Mouse (Mus musculus): ENCODE data around the gene Ush2a.

Ush2a gene

GRCm38 (mm10) chr1:188667460-188667859 lies 405.6 kb downstream of the Ush2a start:
- no peak for DNase-seq (ENCODE audit: low spot score in 2 of 2)

- no peak for DNase-seq (ENCODE audit: low spot score in 2 of 2)
These were observed 406.7 kb downstream of the Ush2a start for GRCm38 (mm10) chr1:188668513-188668912.

DNA sequence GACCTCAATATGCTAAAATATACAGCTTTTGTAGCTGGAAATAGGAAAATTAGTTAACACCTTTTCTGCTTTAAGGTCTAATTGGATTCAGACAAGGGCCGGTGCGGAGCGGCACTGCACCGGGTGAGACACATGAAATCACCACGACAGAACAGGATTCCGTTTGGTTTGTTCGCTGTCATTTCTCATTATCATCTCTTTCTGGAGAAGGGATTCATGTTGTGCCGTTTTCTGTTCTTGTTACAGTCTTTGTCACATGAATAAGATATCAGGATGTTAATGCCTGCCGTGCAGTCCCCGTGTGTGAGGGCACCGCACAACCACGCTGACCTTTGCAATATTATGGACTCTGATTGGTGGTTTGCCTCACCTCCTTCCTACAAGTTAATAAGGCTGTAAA lies 411.0 kb downstream of the Ush2a start:
- DNase-seq (ENCODE audit: low spot score in 2 of 2), result no peak

GRCm38 (mm10) chr1:188674640-188675510 lies 413.1 kb downstream of the Ush2a start:
- no peak for DNase-seq (ENCODE audit: low spot score in 2 of 2)

- no peak for DNase-seq (ENCODE audit: low spot score in 2 of 2)
These were observed 413.7 kb downstream of the Ush2a start for GRCm38 (mm10) chr1:188675511-188675863.

GRCm38 (mm10) chr1:188678189-188678588 lies 416.4 kb downstream of the Ush2a start:
- DNase-seq (ENCODE audit: low spot score in 2 of 2), result no peak

DNA sequence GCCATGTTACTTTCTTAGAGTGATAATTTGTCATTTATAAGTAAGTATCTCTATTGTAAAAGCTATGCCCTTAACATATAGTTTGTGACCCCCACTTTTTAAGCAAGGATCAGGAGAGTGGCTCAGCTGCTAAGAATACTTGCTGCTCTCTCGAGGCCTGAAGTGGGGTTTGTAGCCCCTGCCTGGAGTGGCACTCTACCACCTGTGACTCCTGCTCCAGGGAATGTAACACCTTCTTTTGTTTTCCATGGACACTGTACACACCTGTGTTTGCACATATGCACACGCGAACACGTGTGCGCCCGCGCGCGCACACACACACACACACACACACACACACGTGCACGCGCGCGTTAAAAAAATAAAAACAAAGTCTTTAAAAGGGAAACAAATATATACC lies 424.5 kb downstream of the Ush2a start:
- DNase-seq (ENCODE audit: low spot score in 2 of 2), result no peak

GRCm38 (mm10) chr1:188696295-188696694 lies 434.5 kb downstream of the Ush2a start:
- DNase-seq (ENCODE audit: low spot score in 2 of 2), result no peak

DNA sequence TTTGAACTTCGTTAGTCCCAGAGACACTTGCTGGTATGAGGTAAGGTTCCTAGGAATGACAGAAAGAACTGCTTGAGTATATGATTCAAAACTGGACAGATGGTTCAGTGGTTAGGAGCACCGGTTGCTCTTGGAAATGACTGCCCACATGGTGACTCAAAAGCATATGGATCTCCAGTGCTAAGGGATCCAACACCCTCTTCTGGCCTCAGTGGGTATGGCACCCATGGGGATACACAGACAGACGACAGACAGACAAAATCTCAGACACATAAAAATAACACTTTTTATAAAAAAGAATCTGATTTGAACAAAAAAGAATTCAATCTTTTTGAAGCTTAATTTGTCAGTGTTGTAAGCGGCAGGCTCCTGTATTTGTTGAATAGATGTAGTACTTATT lies 446.4 kb downstream of the Ush2a start:
- DNase-seq (ENCODE audit: low spot score in 2 of 2), result no peak

DNA sequence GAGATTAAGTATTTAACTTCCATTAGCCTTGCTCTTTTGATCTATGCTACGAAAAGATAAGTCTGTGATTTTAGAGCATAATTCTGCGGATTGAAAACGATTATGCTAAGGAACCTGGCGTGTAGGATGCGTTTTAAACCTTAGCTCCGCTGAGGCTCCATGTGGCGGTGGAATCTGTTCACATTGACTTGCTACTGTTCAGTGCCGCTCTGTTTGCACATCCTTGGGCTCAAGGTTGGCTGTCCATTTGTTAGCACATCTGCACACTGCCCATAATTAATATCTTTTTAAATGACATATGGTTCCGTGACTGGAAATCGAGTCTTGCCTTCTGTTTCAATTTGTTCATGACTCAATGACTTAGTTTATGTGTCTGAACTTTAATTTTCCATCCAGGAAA lies 446.9 kb downstream of the Ush2a start:
- DNase-seq (ENCODE audit: low spot score in 2 of 2), result no peak

GRCm38 (mm10) chr1:188714131-188714530 lies 452.3 kb downstream of the Ush2a start:
- DNase-seq (ENCODE audit: low spot score in 2 of 2), result peak in 1 of 2 experiments; percentile 1

DNA sequence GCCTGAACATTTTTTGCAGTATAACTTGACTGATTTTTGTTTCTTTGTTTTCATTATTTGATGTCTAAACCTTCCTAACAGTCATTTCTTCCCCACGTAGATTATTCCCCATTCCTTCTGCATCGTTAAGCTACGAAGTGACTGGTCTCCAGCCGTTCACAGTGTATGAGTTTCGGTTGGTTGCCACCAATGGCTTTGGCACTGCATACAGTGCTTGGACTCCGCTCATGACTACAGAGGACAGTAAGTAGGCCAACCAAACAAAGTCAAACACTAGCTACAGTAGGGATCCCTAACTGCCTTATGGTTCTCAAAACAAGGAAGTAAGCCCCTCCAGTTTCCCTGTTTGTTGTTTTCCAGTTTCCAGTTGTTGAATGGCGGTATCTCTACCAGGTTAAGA lies 453.1 kb downstream of the Ush2a start:
- DNase-seq (ENCODE audit: low spot score in 2 of 2), result no peak

- DNase-seq (ENCODE audit: low spot score in 2 of 2), result no peak
These were observed 455.1 kb downstream of the Ush2a start for GRCm38 (mm10) chr1:188716886-188717285.

DNA sequence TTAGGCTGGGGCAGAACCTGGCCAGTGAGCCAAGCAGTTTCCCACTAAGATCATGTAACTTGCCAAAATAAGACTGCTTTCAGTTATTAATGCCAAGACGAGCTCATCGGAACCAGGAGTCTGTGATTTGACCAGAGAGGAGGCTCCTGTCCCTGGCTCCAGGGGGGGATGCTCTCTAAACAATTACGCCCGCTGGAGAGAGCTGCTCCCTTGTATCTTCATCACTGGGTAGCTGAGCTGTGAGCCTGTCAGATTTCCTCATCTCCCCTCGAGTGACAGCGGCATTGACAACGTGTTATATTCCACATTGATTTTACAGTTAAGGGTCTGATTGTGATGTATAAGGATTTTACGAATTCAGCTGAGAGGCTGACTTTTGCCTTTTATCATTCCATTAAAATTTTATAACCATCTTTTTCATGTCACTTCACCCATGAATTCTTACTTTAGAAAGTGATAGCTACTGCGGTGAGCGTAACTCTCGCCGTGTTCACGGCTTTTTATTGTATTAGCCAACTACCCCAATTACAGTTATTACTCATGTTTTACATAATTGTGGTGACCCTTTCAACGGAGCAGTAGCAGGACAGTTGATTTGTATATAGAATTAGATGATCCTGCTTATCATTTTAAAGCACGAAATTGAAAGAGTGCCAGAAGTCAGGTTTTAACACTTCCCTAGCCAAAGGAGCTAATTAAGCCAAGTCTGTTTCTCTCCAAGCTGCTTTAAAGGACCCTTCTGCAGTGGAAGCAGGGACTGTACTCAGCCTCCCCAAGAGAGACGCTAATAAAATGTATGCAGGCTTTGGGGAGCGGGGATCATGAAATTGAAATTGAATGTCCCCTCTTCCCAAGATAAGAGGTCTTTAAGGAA lies 463.5 kb downstream of the Ush2a start:
- DNase-seq (ENCODE audit: low spot score in 2 of 2), result no peak

- no peak for DNase-seq (ENCODE audit: low spot score in 2 of 2)
These were observed 465.1 kb downstream of the Ush2a start for GRCm38 (mm10) chr1:188726937-188727336.

- no peak for DNase-seq (ENCODE audit: low spot score in 2 of 2)
These were observed 466.8 kb downstream of the Ush2a start for GRCm38 (mm10) chr1:188728625-188729024.

DNA sequence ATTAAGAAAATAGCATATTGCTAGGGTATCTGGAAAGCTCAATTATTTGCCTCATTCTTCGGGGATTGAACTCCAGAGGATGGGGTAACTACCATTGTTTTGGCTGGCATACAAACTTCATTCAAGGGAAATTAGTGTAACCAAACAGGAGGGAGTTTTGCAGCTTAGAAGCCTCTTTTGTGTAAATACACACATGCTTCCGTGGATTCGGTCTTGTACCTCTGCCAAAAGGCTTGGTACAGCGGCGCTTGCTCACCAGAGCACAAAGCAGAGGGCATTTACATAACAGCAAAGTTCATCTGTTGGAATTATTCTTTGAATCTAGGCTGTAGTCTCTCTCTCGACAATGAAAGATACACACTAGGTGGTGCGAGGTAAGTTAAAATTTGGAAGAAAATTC lies 467.4 kb downstream of the Ush2a start:
- no peak for DNase-seq (ENCODE audit: low spot score in 2 of 2)

DNA sequence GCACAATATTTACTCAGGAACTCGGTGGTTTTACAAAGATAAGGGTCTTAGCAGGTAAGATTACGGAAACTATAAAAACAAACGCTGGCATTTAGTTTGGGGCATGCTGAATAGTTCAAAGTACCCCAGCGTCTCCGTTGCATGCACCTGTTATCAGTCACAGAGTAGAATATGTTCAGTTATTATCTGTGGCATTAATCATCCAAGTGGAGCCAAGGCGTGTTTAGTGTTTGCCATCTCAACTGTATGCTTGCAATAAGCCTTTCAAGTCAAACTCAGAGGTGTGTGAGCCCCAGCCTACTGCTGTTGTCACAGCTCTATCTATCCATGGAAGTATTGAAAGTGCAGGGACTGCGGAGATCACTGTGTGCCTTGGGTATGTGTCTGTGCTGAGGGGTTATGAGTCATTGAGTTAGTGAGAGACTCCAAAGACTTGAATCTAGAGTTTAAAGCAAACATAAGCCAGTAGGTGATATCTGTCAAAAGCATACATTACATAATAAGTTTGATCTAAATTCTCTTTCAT lies 473.0 kb downstream of the Ush2a start:
- no peak for DNase-seq (ENCODE audit: low spot score in 2 of 2)

- DNase-seq (ENCODE audit: low spot score in 2 of 2), result no peak
These were observed 481.1 kb downstream of the Ush2a start for GRCm38 (mm10) chr1:188742971-188743370.

DNA sequence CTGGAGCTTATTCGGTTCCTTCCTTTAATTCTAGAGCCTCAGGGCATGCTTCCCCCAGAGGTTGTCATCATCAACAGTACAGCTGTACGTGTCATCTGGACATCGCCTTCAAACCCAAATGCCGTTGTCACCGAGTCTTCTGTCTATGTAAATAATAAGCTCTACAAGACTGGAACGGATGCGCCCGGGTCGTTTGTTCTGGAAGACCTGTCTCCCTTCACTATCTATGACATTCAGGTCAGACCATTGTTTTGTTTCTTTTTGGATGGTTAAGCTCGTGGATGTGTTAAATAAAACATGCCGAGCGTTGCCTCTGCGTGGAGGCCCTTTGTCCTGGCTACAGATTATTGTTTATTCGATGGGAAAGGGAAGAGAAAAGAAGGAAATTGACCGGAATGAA lies 493.2 kb downstream of the Ush2a start:
- DNase-seq (ENCODE audit: low spot score in 2 of 2), result no peak

GRCm38 (mm10) chr1:188760515-188760914 lies 498.7 kb downstream of the Ush2a start:
- no peak for DNase-seq (ENCODE audit: low spot score in 2 of 2)

- no peak for DNase-seq (ENCODE audit: low spot score in 2 of 2)
These were observed 500.6 kb downstream of the Ush2a start for GRCm38 (mm10) chr1:188762463-188762862.

DNA sequence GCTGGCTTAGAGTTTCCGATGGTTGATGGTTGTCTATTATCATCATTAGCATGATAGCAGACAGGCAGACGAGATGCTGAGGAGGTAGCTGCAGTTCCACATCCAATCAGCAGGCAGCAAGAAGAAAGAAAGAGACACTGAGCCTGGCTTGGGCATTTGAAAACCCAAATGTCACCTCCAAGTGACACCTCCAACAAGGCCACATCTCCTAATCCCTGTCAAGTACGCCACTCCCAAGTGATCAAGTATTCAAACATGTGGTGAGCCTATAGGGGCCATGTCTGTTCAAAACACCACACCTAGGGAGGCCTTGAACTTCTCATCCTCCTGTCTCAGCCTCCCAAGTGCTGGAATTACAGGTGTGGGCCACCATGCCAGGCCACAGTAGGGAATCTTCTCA lies 501.9 kb downstream of the Ush2a start:
- DNase-seq (ENCODE audit: low spot score in 2 of 2), result no peak
